Mouse (Mus musculus): ENCODE measurements around the gene Gpr158.

DNA sequence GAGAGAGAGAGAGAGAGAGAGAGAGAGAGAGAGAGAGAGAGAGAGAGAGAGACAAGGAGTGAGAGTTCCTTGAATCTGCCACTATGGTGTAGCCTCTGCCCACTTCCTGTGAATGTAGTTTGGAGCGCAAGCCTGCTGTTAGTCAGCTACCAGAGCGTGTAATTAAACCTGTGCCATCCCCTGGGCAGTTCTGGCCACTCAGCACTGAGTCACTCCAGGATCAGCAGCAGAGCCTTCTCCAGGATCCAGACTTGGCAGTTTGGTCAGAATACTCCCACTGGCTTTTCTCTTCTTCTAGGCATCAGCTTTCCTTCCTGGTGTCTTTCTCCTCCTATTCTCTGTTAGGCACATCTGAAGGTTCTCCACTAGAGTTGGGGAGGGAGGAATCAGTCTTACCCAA, 2.2 kb downstream of the Gpr158 start:
- TF ChIP-seq CTCF (IDR thresholded peaks at IDR 0.05; ENCODE audit: low read depth) = no peak
- no peak for TF ChIP-seq EP300 (IDR thresholded peaks at IDR 0.05; ENCODE audit: low read depth)

Data from heart, postnatal 0 days (tissue).